Mouse (Mus musculus): ENCODE data around the gene Map6d1. TPM values are rescaled to one million over a fixed set of nuclear protein-coding genes. Genes with fewer than 3 reads are reported as not detected.

Map6d1 gene
- polyA plus RNA-seq, 1 experiment, result 53.2 TPM

GRCm38 (mm10) chr16:20192043-20192442, 49.1 kb downstream of the Map6d1 start:
- no peak for DNase-seq (ENCODE audit: extremely low spot score in 1 of 2, low spot score in 1 of 2)

- DNase-seq (ENCODE audit: extremely low spot score in 1 of 2, low spot score in 1 of 2), result no peak
Measured at GRCm38 (mm10) chr16:20191161-20191882, 49.8 kb downstream of the Map6d1 start.

DNA sequence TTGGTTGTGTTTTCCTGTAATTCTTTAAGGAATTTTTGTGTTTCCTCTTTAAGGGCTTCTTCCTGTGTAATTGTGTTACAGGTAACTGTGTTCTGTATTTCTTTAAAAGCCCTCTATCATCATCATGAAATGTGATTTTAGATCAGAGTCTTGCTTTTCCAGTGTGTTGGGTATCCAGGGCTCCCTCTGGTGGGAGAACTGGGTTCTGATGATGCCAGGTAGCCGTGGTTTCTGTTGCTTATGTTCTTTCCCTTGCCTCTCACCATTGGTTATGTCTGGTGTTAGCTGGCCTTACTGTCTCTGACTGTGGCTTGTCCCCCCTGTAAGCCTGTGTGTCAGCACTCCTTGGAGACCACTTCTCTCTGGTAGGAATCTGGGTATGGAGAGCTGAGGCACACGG, 55.8 kb downstream of the Map6d1 start:
- DNase-seq (ENCODE audit: extremely low spot score in 1 of 2, low spot score in 1 of 2), result peak in 1 of 2 experiments; percentile 51

Other genes with a start within 250 kb of the Map6d1 start
- gene Klhl24, start 143.8 kb downstream of the Map6d1 start, polyA plus RNA-seq (2012; rRNA removed), result 35.1 and 36.4 TPM in 2 replicates
- gene Yeats2, start 100.3 kb downstream of the Map6d1 start, polyA plus RNA-seq (2012; rRNA removed), result 36.4 and 38.4 TPM in 2 replicates
- 57.7 and 60.0 TPM in 2 replicates for gene Parl, start 61.0 kb upstream of the Map6d1 start, polyA plus RNA-seq (2012; rRNA removed)
- not detected in 2 replicates for gene Cyp2ab1, start 84.0 kb upstream of the Map6d1 start, polyA plus RNA-seq (2012; rRNA removed)
- 285 and 286 TPM in 2 replicates for gene Abcc5, start 185.0 kb upstream of the Map6d1 start, polyA plus RNA-seq (2012; rRNA removed)